Mouse (Mus musculus): Measurements from ENCODE around the gene Prss40. TPM values are rescaled to one million over a fixed set of nuclear protein-coding genes. Genes with fewer than 3 reads are reported as not detected.
A peak's percentile ranks its signal among the peaks of the same experiment; 100 is the strongest.
"Not testable (repeated sequence)": the region's sequence is repeated elsewhere in the genome, so short reads cannot be mapped to it uniquely, and the experiment has no call there.

The Prss40 gene
- polyA plus RNA-seq, 1 experiment = not detected

- DNase-seq = peak; percentile 45 to 52
- Histone ChIP-seq H3K4me3 (replicated peaks; ENCODE audit: insufficient read depth, low read depth, low read length) (no peak overlapping the region), H3K4me1 (ENCODE audit: control insufficient read depth, insufficient read depth, low read length) (peaks cover 22% of the 10 kb centered on the region), H3K27ac (ENCODE audit: insufficient read depth, low read length) (peak overlapping the region; percentile 83; the same call in 1 of the 2 replicates), H3K27me3 (ENCODE audit: control insufficient read depth, insufficient read depth, low read length) (no peaks in the 10 kb centered on the region)
- TF ChIP-seq POLR2A (IDR thresholded peaks at IDR 0.05; ENCODE audit: borderline replicate concordance, insufficient read depth, low read length) = no peak
- no peak for TF ChIP-seq CTCF (IDR thresholded peaks at IDR 0.05; ENCODE audit: borderline replicate concordance, insufficient read depth, low read depth, low read length)
- WGBS = 11% methylated on average over 3 of the region's 3 CpGs
These were observed 37.1 kb downstream of the Prss40 start for GRCm38 (mm10) chr1:34523647-34524046.

GRCm38 (mm10) chr1:34522850-34523244, 37.9 kb downstream of the Prss40 start:
- H3K27me3 ChIP-seq (ENCODE audit: control insufficient read depth, insufficient read depth, low read length) = no peaks in the 10 kb centered on the region
- 10% methylated on average over 3 of the region's 3 CpGs for WGBS
- peak overlapping the region; percentile 83 for H3K27ac ChIP-seq (ENCODE audit: insufficient read depth, low read length)
- TF ChIP-seq CTCF (IDR thresholded peaks at IDR 0.05; ENCODE audit: borderline replicate concordance, insufficient read depth, low read depth, low read length) (no peak), POLR2A (IDR thresholded peaks at IDR 0.05; ENCODE audit: borderline replicate concordance, insufficient read depth, low read length) (no peak)
- peak; percentile 82 to 90 for DNase-seq
- H3K4me1 ChIP-seq (ENCODE audit: control insufficient read depth, insufficient read depth, low read length) = peaks cover 22% of the 10 kb centered on the region
- no peak overlapping the region for H3K4me3 ChIP-seq (replicated peaks; ENCODE audit: insufficient read depth, low read depth, low read length)

- no peak for TF ChIP-seq CTCF (IDR thresholded peaks at IDR 0.05; ENCODE audit: borderline replicate concordance, insufficient read depth, low read depth, low read length)
- TF ChIP-seq POLR2A (IDR thresholded peaks at IDR 0.05; ENCODE audit: borderline replicate concordance, insufficient read depth, low read length) = no peak
- WGBS = 27% methylated on average over 6 of the region's 6 CpGs
- H3K4me3 ChIP-seq (replicated peaks; ENCODE audit: insufficient read depth, low read depth, low read length) = no peak overlapping the region
- peaks cover 22% of the 10 kb centered on the region for H3K4me1 ChIP-seq (ENCODE audit: control insufficient read depth, insufficient read depth, low read length)
- peak overlapping the region; percentile 83 for H3K27ac ChIP-seq (ENCODE audit: insufficient read depth, low read length)
- DNase-seq = peak; percentile 40 to 70
- H3K27me3 ChIP-seq (ENCODE audit: control insufficient read depth, insufficient read depth, low read length) = no peaks in the 10 kb centered on the region
These were observed 38.4 kb downstream of the Prss40 start for GRCm38 (mm10) chr1:34522205-34522849.

DNA sequence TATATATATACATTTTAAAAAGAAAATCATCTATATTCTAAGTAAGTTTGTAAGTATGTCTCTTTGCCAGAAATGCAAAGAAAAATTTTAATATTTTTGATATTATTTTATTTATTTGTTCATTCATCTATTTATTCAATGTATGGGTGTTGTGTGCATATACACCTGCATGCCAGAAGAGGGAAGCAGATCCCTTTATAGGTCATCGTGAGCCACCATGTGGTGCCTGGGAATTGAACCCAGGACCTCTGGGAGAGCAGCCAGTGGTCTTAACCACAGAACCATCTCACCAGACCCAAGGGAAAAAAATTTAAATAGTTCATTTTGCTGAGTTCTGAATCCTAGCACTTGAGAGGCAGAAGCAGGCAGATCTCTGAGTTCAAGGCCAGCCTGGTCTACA, 42.5 kb downstream of the Prss40 start:
- Histone ChIP-seq H3K27me3 (ENCODE audit: control insufficient read depth, insufficient read depth, low read length) (no peaks in the 10 kb centered on the region), H3K4me3 (replicated peaks; ENCODE audit: insufficient read depth, low read depth, low read length) (no peak overlapping the region), H3K4me1 (ENCODE audit: control insufficient read depth, insufficient read depth, low read length) (peaks cover 14% of the 10 kb centered on the region), H3K27ac (ENCODE audit: insufficient read depth, low read length) (no peak overlapping the region)
- 81% methylated on average over 1 of the region's 1 CpGs for WGBS
- no peak for DNase-seq
- no peak for TF ChIP-seq POLR2A (IDR thresholded peaks at IDR 0.05; ENCODE audit: borderline replicate concordance, insufficient read depth, low read length)
- TF ChIP-seq CTCF (IDR thresholded peaks at IDR 0.05; ENCODE audit: borderline replicate concordance, insufficient read depth, low read depth, low read length) = no peak

- not testable (repeated sequence) for H3K27ac ChIP-seq (ENCODE audit: insufficient read depth, low read length); DNase-seq; H3K4me3 ChIP-seq (replicated peaks; ENCODE audit: insufficient read depth, low read depth, low read length); H3K4me1 ChIP-seq (ENCODE audit: control insufficient read depth, insufficient read depth, low read length); H3K27me3 ChIP-seq (ENCODE audit: control insufficient read depth, insufficient read depth, low read length)
- 40% methylated on average over 1 of the region's 1 CpGs for WGBS
These were observed 42.9 kb downstream of the Prss40 start for GRCm38 (mm10) chr1:34517797-34518196.

DNA sequence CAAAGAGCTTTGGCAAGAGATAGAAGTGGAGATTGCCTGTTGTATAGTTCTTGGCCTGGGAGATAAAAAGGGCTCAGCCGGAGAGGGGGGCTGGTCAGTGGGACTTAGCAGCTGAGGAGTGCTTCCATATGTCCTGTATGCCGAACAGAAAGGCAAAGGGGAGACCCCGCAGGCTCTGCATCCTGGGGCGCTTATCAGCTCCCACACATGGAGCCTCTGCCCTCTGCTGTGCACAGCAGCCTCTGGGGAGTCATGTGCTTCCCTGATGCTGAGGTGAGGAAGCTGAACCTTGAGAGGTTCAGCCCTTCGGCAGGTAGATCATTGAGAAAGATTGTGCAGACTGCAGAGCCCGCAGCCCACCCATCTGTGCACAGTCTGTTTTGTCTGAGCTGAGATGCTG, 43.4 kb downstream of the Prss40 start:
- WGBS = 57% methylated on average over 6 of the region's 6 CpGs
- not testable (repeated sequence) for H3K27ac ChIP-seq (ENCODE audit: insufficient read depth, low read length); H3K27me3 ChIP-seq (ENCODE audit: control insufficient read depth, insufficient read depth, low read length); H3K4me3 ChIP-seq (replicated peaks; ENCODE audit: insufficient read depth, low read depth, low read length); H3K4me1 ChIP-seq (ENCODE audit: control insufficient read depth, insufficient read depth, low read length); DNase-seq

DNA sequence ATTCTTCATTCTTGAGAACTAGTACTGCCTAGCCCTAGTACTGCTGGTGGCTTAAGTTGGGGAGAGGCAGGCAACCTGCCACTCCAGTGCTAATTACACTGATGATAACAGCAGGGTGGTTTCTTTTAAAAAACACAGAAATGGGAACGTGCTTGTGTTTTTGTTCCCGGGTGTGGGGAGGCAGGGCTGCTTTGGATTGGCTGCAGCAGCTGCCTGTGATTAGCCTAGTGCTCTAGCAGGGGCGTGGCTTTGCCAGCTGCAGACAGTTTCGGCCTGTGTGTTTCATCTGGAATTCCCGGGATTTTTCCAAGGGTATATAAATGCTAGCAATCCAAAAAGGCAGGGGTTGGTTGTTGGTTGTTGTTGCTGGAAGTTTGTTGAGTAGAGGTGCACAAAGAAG, 44.1 kb downstream of the Prss40 start:
- peaks cover under 1% of the 10 kb centered on the region for H3K4me1 ChIP-seq (ENCODE audit: control insufficient read depth, insufficient read depth, low read length)
- no peak overlapping the region for H3K27ac ChIP-seq (ENCODE audit: insufficient read depth, low read length)
- H3K27me3 ChIP-seq (ENCODE audit: control insufficient read depth, insufficient read depth, low read length) = no peaks in the 10 kb centered on the region
- WGBS = 57% methylated on average over 5 of the region's 5 CpGs
- H3K4me3 ChIP-seq (replicated peaks; ENCODE audit: insufficient read depth, low read depth, low read length) = no peak overlapping the region
- no peak for DNase-seq
- TF ChIP-seq POLR2A (IDR thresholded peaks at IDR 0.05; ENCODE audit: borderline replicate concordance, insufficient read depth, low read length) (no peak), CTCF (IDR thresholded peaks at IDR 0.05; ENCODE audit: borderline replicate concordance, insufficient read depth, low read depth, low read length) (no peak)

- Histone ChIP-seq H3K4me3 (replicated peaks; ENCODE audit: insufficient read depth, low read depth, low read length) (no peak overlapping the region), H3K27ac (ENCODE audit: insufficient read depth, low read length) (no peak overlapping the region), H3K27me3 (ENCODE audit: control insufficient read depth, insufficient read depth, low read length) (no peaks in the 10 kb centered on the region), H3K4me1 (ENCODE audit: control insufficient read depth, insufficient read depth, low read length) (no peaks in the 10 kb centered on the region)
- no peak for DNase-seq
- 89% methylated on average over 4 of the region's 4 CpGs for WGBS
- no peak for TF ChIP-seq POLR2A (IDR thresholded peaks at IDR 0.05; ENCODE audit: borderline replicate concordance, insufficient read depth, low read length)
- TF ChIP-seq CTCF (IDR thresholded peaks at IDR 0.05; ENCODE audit: borderline replicate concordance, insufficient read depth, low read depth, low read length) = no peak; the same call in 1 of the 2 replicates
These were observed 47.7 kb downstream of the Prss40 start for GRCm38 (mm10) chr1:34513068-34513467.

All from cerebellum, adult 2 months (tissue).